Mouse (Mus musculus) neutrophil, adult 5-6 weeks (primary cell): ENCODE data around the gene Ndrg4. TPM values are rescaled to one million over a fixed set of nuclear protein-coding genes. Genes with fewer than 3 reads are reported as not detected.

Source experiments
- ATAC-seq: fragments of 151-379, 151-347 bp; 2 replicates; pipeline ENCODE4 v1.8.0; 2017; ENCODE audit warnings: mild to moderate bottlenecking, moderate TSS enrichment; ENCODE audit not compliant: insufficient number of reproducible peaks, poor library complexity, low FRiP score, severe bottlenecking; ENCODE audit errors: extremely low read depth
- total RNA-seq: library from RNA; stranded (forward); fragments of 200-1000 nt; gene quantifications from 2 replicates; pipeline ENCODE4 v1.2.3, GENCODE M21; 2017

Ndrg4 gene
- total RNA-seq, 1 experiment from 2014 or later: not detected

- no peak for ATAC-seq
Measured at GRCm38 (mm10) chr8:95672811-95673210, 4.0 kb upstream of the Ndrg4 start.

- ATAC-seq: no peak
Measured at GRCm38 (mm10) chr8:95677591-95678023, 827 bp downstream of the Ndrg4 start.

- ATAC-seq: no peak
Measured at GRCm38 (mm10) chr8:95678024-95678611, 1.3 kb downstream of the Ndrg4 start.

GRCm38 (mm10) chr8:95688073-95688672 is 11.4 kb downstream of the Ndrg4 start:
- no peak for ATAC-seq

GRCm38 (mm10) chr8:95690929-95691541 is 14.3 kb downstream of the Ndrg4 start:
- ATAC-seq: no peak

GRCm38 (mm10) chr8:95694631-95695030 is 17.9 kb downstream of the Ndrg4 start:
- ATAC-seq: no peak

- no peak for ATAC-seq
Measured at GRCm38 (mm10) chr8:95696661-95697060, 19.9 kb downstream of the Ndrg4 start.

- 0 out of 2 replicates have a peak, but pooled peaks have one; percentile 30 for ATAC-seq
Measured at GRCm38 (mm10) chr8:95697128-95697527, 20.3 kb downstream of the Ndrg4 start.

- ATAC-seq: no peak
Measured at GRCm38 (mm10) chr8:95698179-95698578, 21.4 kb downstream of the Ndrg4 start.

GRCm38 (mm10) chr8:95700282-95700681 is 23.5 kb downstream of the Ndrg4 start:
- no peak for ATAC-seq

GRCm38 (mm10) chr8:95701809-95702208 is 25.0 kb downstream of the Ndrg4 start:
- no peak for ATAC-seq

GRCm38 (mm10) chr8:95702480-95703446 is 26.0 kb downstream of the Ndrg4 start:
- 0 out of 2 replicates have a peak, but pooled peaks have one; percentile 20 for ATAC-seq

- ATAC-seq: no peak
Measured at GRCm38 (mm10) chr8:95703461-95704260, 26.9 kb downstream of the Ndrg4 start.

- no peak for ATAC-seq
Measured at GRCm38 (mm10) chr8:95704538-95704937, 27.8 kb downstream of the Ndrg4 start.

- ATAC-seq: no peak
Measured at GRCm38 (mm10) chr8:95709579-95709978, 32.8 kb downstream of the Ndrg4 start.

GRCm38 (mm10) chr8:95711029-95711428 is 34.2 kb downstream of the Ndrg4 start:
- no peak for ATAC-seq

- no peak for ATAC-seq
Measured at GRCm38 (mm10) chr8:95712395-95712794, 35.6 kb downstream of the Ndrg4 start.
